Mouse (Mus musculus): ENCODE measurements around the gene Ppp6r2.

The Ppp6r2 gene

GRCm38 (mm10) chr15:89249063-89249462 is 37.7 kb downstream of the Ppp6r2 start:
- DNase-seq (ENCODE audit: low spot score in 2 of 2) = no peak

GRCm38 (mm10) chr15:89255330-89255729 is 44.0 kb downstream of the Ppp6r2 start:
- DNase-seq (ENCODE audit: low spot score in 2 of 2) = no peak

- DNase-seq (ENCODE audit: low spot score in 2 of 2) = no peak
These were observed 47.6 kb downstream of the Ppp6r2 start for GRCm38 (mm10) chr15:89258997-89259396.

GRCm38 (mm10) chr15:89264485-89264884 is 53.1 kb downstream of the Ppp6r2 start:
- DNase-seq (ENCODE audit: low spot score in 2 of 2) = no peak

- no peak for DNase-seq (ENCODE audit: low spot score in 2 of 2)
These were observed 64.1 kb downstream of the Ppp6r2 start for GRCm38 (mm10) chr15:89275497-89275896.

GRCm38 (mm10) chr15:89277366-89277765 is 66.0 kb downstream of the Ppp6r2 start:
- no peak for DNase-seq (ENCODE audit: low spot score in 2 of 2)

GRCm38 (mm10) chr15:89282546-89282945 is 71.2 kb downstream of the Ppp6r2 start:
- no peak for DNase-seq (ENCODE audit: low spot score in 2 of 2)

GRCm38 (mm10) chr15:89284094-89284493 is 72.7 kb downstream of the Ppp6r2 start:
- DNase-seq (ENCODE audit: low spot score in 2 of 2) = no peak

GRCm38 (mm10) chr15:89285004-89285403 is 73.7 kb downstream of the Ppp6r2 start:
- DNase-seq (ENCODE audit: low spot score in 2 of 2) = no peak

GRCm38 (mm10) chr15:89285478-89285877 is 74.1 kb downstream of the Ppp6r2 start:
- no peak for DNase-seq (ENCODE audit: low spot score in 2 of 2)

GRCm38 (mm10) chr15:89286114-89286513 is 74.8 kb downstream of the Ppp6r2 start:
- no peak for DNase-seq (ENCODE audit: low spot score in 2 of 2)

GRCm38 (mm10) chr15:89286582-89286981 is 75.2 kb downstream of the Ppp6r2 start:
- no peak for DNase-seq (ENCODE audit: low spot score in 2 of 2)

GRCm38 (mm10) chr15:89288227-89288767 is 76.9 kb downstream of the Ppp6r2 start:
- no peak for DNase-seq (ENCODE audit: low spot score in 2 of 2)

- DNase-seq (ENCODE audit: low spot score in 2 of 2) = no peak
These were observed 78.1 kb downstream of the Ppp6r2 start for GRCm38 (mm10) chr15:89289455-89289854.

GRCm38 (mm10) chr15:89291521-89291920 is 80.2 kb downstream of the Ppp6r2 start:
- DNase-seq (ENCODE audit: low spot score in 2 of 2) = no peak

GRCm38 (mm10) chr15:89292795-89293194 is 81.4 kb downstream of the Ppp6r2 start:
- no peak for DNase-seq (ENCODE audit: low spot score in 2 of 2)

GRCm38 (mm10) chr15:89293778-89294177 is 82.4 kb downstream of the Ppp6r2 start:
- DNase-seq (ENCODE audit: low spot score in 2 of 2) = no peak

- no peak for DNase-seq (ENCODE audit: low spot score in 2 of 2)
These were observed 84.3 kb downstream of the Ppp6r2 start for GRCm38 (mm10) chr15:89295580-89296165.

- no peak for DNase-seq (ENCODE audit: low spot score in 2 of 2)
These were observed 85.1 kb downstream of the Ppp6r2 start for GRCm38 (mm10) chr15:89296465-89296864.

- DNase-seq (ENCODE audit: low spot score in 2 of 2) = no peak
These were observed 86.3 kb downstream of the Ppp6r2 start for GRCm38 (mm10) chr15:89297695-89298094.

GRCm38 (mm10) chr15:89300180-89300579 is 88.8 kb downstream of the Ppp6r2 start:
- DNase-seq (ENCODE audit: low spot score in 2 of 2) = no peak

- DNase-seq (ENCODE audit: low spot score in 2 of 2) = no peak
These were observed 89.2 kb downstream of the Ppp6r2 start for GRCm38 (mm10) chr15:89300600-89300999.

- no peak for DNase-seq (ENCODE audit: low spot score in 2 of 2)
These were observed 94.6 kb downstream of the Ppp6r2 start for GRCm38 (mm10) chr15:89305966-89306365.

GRCm38 (mm10) chr15:89307461-89307860 is 96.1 kb downstream of the Ppp6r2 start:
- no peak for DNase-seq (ENCODE audit: low spot score in 2 of 2)

Measured in spleen, postnatal 36 days (tissue).